Mouse (Mus musculus) forebrain, embryonic 16.5 days (tissue): ENCODE data around the gene Serinc2. TPM values are rescaled to one million over a fixed set of nuclear protein-coding genes. Genes with fewer than 3 reads are reported as not detected.

Experiments
- ATAC-seq: fragments of 200-750 bp; cut with Nextera tagmentation; 2 replicates; pipeline ENCODE4 v1.8.0; 2017; ENCODE audit warnings: mild to moderate bottlenecking, moderate library complexity
- H3K27ac ChIP-seq: fragments of 300-500 bp; sonication (generic); 2 replicates; pipeline ENCODE4 v1.5.1; 2014; ENCODE audit warnings: low read length, control low read depth
- H3K27me3 ChIP-seq: fragments of 300-500 bp; sonication (generic); replicated peaks from 2 replicates; pipeline ENCODE4 v1.6.1; 2014; ENCODE audit warnings: low read length; ENCODE audit not compliant: control insufficient read depth, insufficient read depth
- H3K36me3 ChIP-seq: fragments of 300-500 bp; sonication (generic); 2 replicates; pipeline ENCODE4 v1.6.1; 2014; ENCODE audit not compliant: control insufficient read depth, insufficient read depth
- H3K4me1 ChIP-seq: fragments of 300-500 bp; sonication (generic); replicated peaks from 2 replicates; pipeline ENCODE4 v1.6.1; 2014; ENCODE audit warnings: low read length; ENCODE audit not compliant: control insufficient read depth, insufficient read depth
- H3K4me2 ChIP-seq: fragments of 300-500 bp; sonication (generic); 2 replicates; pipeline ENCODE4 v1.6.1; 2014; ENCODE audit warnings: mild to moderate bottlenecking, low read length, control low read depth
- H3K4me3 ChIP-seq: fragments of 300-500 bp; sonication (generic); replicated peaks from 2 replicates; pipeline ENCODE4 v1.5.1; 2014; ENCODE audit warnings: mild to moderate bottlenecking, low read length, control low read depth
- H3K9ac ChIP-seq: fragments of 300-500 bp; sonication (generic); replicated peaks from 2 replicates; pipeline ENCODE4 v1.6.1; 2014; ENCODE audit warnings: low read depth, low read length, control low read depth
- H3K9me3 ChIP-seq: fragments of 300-500 bp; sonication (generic); 2 replicates; pipeline ENCODE4 v1.6.1; 2016; ENCODE audit warnings: low read length; ENCODE audit not compliant: control insufficient read depth
- WGBS: fragments of 180-500 bp; shearing (Covaris S2); extraction: QIAGEN DNeasy Blood & Tissue Kit; methylation state at CpG from one replicate; pipeline ENCODE4 v1.1.7; 2014; 5-methylcytosine and 5-hydroxymethylcytosine counted together
- polyA plus RNA-seq: library from polyadenylated mRNA; unstranded; fragments of >200 nt; fragmentation: Nextera tagmentation; extraction: Ambion mirVana; gene quantifications from 2 replicates; pipeline ENCODE4 v1.2.1, GENCODE M21; 2015

The Serinc2 gene
- polyA plus RNA-seq, 1 experiment from 2014 or later, result 80.2 TPM

DNA sequence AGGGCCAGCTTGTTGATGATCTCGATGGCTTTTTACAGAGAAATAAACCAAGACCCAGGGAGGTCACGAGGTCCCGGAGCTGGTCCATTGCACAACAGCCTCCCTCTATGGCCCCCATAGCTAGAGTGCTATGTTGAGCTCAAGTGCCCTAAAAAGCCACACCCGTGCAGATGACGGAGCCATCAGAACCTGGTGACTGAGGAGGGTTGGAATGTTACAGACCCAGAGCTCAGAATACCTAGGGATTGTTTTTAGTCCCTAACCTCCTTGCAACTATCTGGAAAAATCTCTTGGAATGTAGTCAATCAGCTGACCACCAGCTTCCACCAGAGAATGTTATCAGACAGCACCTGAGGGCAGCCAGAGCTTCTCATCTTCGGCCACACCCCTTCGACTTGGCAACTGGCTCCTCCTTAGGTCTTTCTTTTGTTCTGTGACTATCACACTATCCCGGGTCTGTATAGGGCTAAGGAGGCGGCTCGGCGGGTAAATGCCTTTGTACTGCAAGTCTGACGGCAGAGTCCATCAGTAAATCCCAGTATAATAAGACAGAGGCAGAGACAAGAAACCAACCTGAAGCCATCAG lies 23.4 kb upstream of the Serinc2 start:
- H3K4me2 ChIP-seq, result no peak overlapping the region
- 48% methylated on average over 12 of the region's 12 CpGs for WGBS
- H3K36me3 ChIP-seq, result no peaks in the 10 kb centered on the region
- H3K9me3 ChIP-seq, result no peaks in the 10 kb centered on the region
- no peaks in the 10 kb centered on the region; the same call in 1 of the 2 replicates for H3K4me1 ChIP-seq
- 0 out of 2 replicates have a peak, but pooled peaks cover 3% of the 10 kb centered on the region for H3K27me3 ChIP-seq
- H3K9ac ChIP-seq, result no peak overlapping the region
- H3K4me3 ChIP-seq, result no peak overlapping the region
- H3K27ac ChIP-seq, result no peak overlapping the region
- no peak for ATAC-seq

DNA sequence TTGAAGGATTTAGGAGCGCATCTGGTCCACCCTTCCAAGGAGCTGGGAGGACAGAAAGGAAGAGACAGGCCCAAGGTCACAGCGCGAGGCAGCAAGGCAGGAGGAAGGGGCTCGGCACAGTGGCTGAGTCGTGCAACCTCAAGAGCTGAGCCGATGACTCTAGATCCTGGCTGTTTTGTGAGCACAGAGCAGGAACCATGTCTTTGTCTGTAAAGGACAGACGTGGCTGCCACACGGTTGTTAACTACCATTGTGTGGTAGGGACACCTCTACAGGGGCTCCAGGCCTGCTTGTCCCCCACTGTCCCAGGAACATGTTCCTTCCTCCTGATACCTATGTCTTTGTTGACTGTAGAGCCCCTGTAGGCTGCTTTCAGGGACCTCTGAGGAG lies 20.6 kb upstream of the Serinc2 start:
- Histone ChIP-seq H3K4me3 (no peak overlapping the region), H3K9me3 (no peaks in the 10 kb centered on the region), H3K27me3 (no peaks in the 10 kb centered on the region), H3K4me1 (0 out of 2 replicates have a peak, but pooled peaks cover 2% of the 10 kb centered on the region), H3K27ac (no peak overlapping the region), H3K9ac (no peak overlapping the region), H3K36me3 (no peaks in the 10 kb centered on the region), H3K4me2 (no peak overlapping the region)
- WGBS, result 67% methylated on average over 8 of the region's 8 CpGs
- ATAC-seq, result no peak

DNA sequence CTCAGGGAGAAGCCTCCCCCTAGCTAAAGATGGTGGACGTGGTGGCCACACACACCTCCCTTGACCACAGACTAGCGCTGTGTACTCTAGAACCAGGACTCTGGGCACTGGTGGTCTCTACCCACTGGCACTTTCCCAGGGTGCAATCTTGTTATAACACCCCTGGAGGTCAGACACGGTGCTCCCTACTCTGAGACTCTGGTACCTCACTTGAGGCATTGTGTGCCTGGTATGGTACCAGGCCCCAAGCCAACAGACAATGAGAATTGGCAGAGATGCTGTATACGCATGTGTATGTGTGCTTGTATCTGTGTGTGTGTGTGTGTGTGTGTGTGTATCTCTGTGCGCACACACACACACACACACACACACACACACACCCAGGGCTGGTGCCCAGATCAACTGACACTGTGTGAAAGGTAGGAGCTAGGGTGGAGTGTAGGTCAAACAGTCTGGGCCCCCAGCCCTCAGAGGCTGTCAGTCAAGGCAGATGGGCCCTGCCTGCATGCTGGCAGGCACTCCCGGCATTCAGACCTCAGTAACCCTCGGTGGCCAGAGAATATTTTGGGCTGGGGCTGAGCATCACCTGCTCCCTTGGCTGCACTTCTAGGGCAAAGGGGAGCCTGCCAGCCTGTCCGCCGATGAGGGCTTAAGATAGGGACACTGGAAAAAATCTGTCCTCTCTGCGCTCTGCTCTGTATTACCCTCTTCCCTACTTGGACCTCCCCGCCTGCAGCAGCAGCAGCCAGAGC lies 20.0 kb upstream of the Serinc2 start:
- Histone ChIP-seq H3K9me3 (no peaks in the 10 kb centered on the region), H3K4me1 (0 out of 2 replicates have a peak, but pooled peaks cover 2% of the 10 kb centered on the region), H3K9ac (no peak overlapping the region), H3K4me2 (no peak overlapping the region), H3K36me3 (no peaks in the 10 kb centered on the region), H3K27ac (no peak overlapping the region), H3K4me3 (no peak overlapping the region), H3K27me3 (no peaks in the 10 kb centered on the region)
- no peak for ATAC-seq
- 70% methylated on average over 11 of the region's 11 CpGs for WGBS

DNA sequence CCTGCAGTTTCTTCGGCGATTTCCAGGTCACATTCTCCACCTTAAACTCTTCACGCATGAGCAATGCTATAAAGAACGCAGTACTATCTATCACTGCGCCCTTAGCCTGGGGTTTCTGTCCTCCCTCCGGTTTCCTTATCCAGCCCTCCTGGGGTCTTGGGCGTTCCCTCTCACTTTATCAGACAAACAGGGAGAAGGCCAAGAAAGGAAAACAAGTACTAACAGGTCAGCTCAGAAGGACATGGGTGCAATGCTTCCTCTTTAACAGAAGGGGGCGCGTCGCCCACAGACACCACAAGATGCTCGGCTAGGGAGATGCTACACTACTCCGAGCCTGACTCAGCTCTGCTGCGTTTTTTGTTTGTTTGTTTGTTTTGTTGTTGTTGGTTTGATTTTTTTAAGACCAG lies 18.1 kb upstream of the Serinc2 start:
- H3K4me3 ChIP-seq, result no peak overlapping the region
- H3K36me3 ChIP-seq, result no peaks in the 10 kb centered on the region
- H3K4me1 ChIP-seq, result 0 out of 2 replicates have a peak, but pooled peaks cover 2% of the 10 kb centered on the region
- ATAC-seq, result no peak
- WGBS, result 20% methylated on average over 13 of the region's 13 CpGs
- no peak overlapping the region for H3K4me2 ChIP-seq
- H3K27ac ChIP-seq, result no peak overlapping the region
- H3K9ac ChIP-seq, result no peak overlapping the region
- H3K9me3 ChIP-seq, result no peaks in the 10 kb centered on the region
- no peaks in the 10 kb centered on the region; the same call in 1 of the 2 replicates for H3K27me3 ChIP-seq

DNA sequence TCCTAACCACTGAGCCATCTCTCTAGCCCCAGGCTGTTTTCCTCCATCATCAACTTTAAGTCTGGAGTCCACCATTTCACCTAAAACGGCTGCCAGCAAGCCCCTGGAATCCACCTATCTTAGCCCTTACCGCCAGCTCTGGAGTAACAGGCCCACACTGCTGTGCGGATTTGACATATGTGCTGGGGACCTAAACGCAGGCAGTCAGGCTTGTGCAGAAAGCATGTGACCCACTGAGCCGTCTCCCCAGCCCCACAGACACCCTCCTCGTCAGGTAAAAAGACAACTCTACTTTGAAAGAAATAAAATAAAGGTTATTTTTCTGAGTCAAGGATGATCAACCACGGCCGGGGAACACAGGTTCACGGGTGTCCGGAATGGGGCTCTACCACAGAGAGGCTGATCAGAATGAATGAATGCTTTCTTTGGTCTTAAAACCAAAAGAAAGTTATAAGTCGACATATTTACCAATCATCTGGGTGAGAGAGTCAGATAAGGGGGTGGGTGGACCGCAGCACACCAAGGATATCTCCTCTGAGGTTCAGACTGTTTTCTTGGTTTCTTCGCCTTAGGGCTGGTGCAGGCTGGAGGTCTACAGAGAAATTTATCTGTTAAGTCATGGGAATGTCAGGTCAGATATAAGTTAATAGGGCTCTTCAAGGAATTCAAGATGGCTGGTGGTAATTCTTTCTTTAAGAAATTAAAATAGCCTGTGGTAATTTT lies 17.4 kb upstream of the Serinc2 start:
- H3K4me1 ChIP-seq, result 0 out of 2 replicates have a peak, but pooled peaks cover 2% of the 10 kb centered on the region
- no peak for ATAC-seq
- no peak overlapping the region for H3K27ac ChIP-seq
- 87% methylated on average over 13 of the region's 13 CpGs for WGBS
- no peak overlapping the region for H3K4me3 ChIP-seq
- H3K9ac ChIP-seq, result no peak overlapping the region
- H3K36me3 ChIP-seq, result no peaks in the 10 kb centered on the region
- H3K4me2 ChIP-seq, result no peak overlapping the region
- no peaks in the 10 kb centered on the region for H3K9me3 ChIP-seq
- H3K27me3 ChIP-seq, result no peaks in the 10 kb centered on the region; the same call in 1 of the 2 replicates

DNA sequence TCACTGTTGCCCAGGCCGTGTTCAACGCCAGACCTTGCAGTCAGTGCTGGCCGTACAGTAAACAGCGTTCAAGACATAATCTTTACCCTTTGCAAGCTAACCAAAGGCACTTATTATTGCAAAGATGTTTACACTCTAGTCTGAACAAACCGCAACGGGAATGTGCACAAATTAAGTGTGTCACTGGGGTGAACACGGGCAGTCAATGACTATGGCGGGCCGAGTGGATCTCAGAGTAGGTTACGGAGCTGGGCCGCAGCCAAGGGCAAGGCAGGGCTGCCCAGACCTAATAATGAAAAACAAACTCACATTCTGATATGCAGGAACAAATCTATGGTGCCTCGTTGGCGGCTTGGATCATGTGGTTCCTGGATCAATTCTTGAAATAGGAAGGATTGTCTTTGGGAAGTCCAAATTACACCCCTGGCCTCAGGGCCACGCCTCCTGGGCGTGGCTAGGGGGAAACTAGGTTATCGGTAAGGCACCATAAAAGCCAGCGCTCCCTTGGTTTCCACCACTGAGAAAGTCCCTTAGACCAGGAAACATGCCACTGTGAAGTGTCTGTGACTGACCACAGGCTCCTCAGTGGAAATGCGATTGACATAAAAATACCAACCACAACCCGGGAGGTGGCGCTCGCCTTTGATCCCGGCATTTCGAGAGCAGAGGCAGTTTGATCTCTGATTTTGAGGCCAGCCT lies 16.2 kb upstream of the Serinc2 start:
- H3K27ac ChIP-seq, result no peak overlapping the region
- H3K4me1 ChIP-seq, result 0 out of 2 replicates have a peak, but pooled peaks cover 2% of the 10 kb centered on the region
- H3K9me3 ChIP-seq, result no peaks in the 10 kb centered on the region
- no peak overlapping the region for H3K4me3 ChIP-seq
- no peak for ATAC-seq
- 48% methylated on average over 23 of the region's 23 CpGs for WGBS
- H3K27me3 ChIP-seq, result no peaks in the 10 kb centered on the region; the same call in 1 of the 2 replicates
- H3K36me3 ChIP-seq, result no peaks in the 10 kb centered on the region
- H3K4me2 ChIP-seq, result no peak overlapping the region
- H3K9ac ChIP-seq, result no peak overlapping the region

DNA sequence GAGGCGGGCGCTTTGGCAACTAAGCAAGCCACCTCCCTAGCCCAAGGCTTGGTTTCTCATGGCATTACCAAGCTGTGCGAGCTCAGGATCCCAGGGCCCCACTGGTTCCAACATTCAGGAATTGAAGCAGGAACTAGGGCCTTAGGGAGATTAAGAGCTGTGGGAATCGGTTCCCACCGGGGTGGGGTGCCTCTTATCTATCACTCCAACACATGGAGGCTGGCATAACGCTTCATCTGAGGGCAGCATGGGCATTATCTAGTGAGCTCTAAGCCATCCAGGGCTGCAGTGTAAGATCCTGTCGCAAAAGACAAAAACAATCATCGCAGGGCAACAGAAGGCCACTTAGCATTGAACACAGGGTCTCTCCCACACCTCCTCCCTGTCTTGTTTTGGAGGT lies 15.5 kb upstream of the Serinc2 start:
- Histone ChIP-seq H3K27ac (no peak overlapping the region), H3K9ac (no peak overlapping the region), H3K36me3 (no peaks in the 10 kb centered on the region), H3K4me1 (0 out of 2 replicates have a peak, but pooled peaks cover 2% of the 10 kb centered on the region), H3K9me3 (no peaks in the 10 kb centered on the region), H3K27me3 (no peaks in the 10 kb centered on the region; the same call in 1 of the 2 replicates), H3K4me2 (no peak overlapping the region), H3K4me3 (no peak overlapping the region)
- ATAC-seq, result no peak
- WGBS, result 81% methylated on average over 8 of the region's 8 CpGs

DNA sequence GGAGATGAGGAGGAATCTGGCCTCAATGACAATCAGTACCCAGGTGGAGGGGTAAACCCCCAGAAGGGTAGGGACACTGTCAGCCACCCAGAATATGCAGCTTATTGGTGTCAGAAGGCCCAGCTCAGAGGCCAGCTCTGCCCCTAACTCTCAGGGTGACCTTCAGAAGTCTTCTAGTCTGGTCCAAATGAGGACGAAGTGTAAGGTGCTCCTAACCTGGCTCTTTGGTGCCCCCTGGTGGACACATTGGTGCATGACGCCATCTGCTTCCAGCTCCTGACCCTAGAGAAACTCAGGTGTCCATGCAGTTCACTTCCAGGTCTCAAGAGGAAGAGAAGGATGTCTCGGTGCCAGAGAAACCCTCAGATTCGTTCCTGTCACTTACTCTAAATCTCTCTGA lies 13.3 kb upstream of the Serinc2 start:
- H3K27me3 ChIP-seq, result no peaks in the 10 kb centered on the region; the same call in 1 of the 2 replicates
- H3K9ac ChIP-seq, result no peak overlapping the region
- no peak overlapping the region for H3K27ac ChIP-seq
- H3K36me3 ChIP-seq, result no peaks in the 10 kb centered on the region
- WGBS, result 2% methylated on average over 4 of the region's 4 CpGs
- no peaks in the 10 kb centered on the region for H3K9me3 ChIP-seq
- H3K4me1 ChIP-seq, result 0 out of 2 replicates have a peak, but pooled peaks cover 2% of the 10 kb centered on the region
- H3K4me2 ChIP-seq, result no peak overlapping the region
- H3K4me3 ChIP-seq, result no peak overlapping the region
- ATAC-seq, result peak; percentile 55; the same call in 1 of the 2 replicates
